Mouse (Mus musculus) lung, postnatal 10 days (tissue): Measurements from ENCODE around the gene Prkca.

Source experiments
- DNase-seq: peaks from one replicate; pipeline ENCODE4 v3.0.0; 2021

The Prkca gene

DNA sequence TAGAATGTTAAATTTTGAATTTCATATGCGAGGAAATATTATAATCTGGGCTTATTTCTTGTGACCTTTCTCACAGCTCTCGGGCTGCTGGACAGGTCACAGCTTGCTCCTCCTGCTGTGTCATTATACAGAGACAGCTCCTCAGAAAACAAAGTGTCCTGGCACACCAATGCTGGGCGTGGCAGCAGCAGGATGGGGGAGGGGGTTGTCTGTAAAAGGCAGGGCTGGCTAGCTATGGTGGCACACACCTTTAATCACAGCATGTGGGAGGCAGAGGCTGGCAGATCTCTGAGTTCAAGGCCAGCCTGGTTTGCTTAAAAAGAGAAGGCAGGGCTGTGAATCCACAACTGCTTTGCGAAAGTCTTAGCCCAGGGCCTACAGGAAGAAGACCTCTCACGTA is 360.5 kb downstream of the Prkca start:
- DNase-seq, result no peak

DNA sequence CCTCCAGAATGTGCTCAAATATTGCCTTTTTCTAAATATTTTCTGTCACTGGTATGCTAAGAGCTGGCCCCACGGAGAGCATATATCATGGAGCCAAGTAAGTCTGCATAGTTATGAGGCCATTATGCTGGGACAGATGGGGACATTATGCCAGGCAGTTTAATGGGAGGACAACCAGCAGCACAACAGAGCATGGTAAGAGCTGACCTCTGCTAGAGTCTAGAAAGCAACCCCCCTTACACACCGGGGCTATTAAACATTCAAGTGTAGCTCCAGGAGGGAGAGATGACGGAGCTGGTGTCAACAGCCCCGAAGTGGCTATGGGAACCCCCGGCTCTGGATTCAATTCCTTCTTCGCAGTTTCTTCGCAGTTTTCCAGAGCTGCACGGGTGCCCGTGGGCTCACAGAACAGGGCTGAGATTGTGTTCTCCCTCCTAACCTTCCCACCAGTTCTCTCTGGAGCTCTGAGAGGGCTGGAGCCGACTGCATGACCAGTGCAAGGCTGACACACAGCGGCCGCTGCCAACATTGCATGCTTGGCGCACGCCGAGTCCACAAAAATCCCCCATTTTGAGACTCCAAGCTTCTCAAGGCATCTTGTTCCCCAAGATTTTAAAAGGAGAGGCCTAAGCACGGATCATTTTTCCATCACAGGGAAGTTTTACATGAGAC is 361.4 kb downstream of the Prkca start:
- peak; percentile 71 for DNase-seq

DNA sequence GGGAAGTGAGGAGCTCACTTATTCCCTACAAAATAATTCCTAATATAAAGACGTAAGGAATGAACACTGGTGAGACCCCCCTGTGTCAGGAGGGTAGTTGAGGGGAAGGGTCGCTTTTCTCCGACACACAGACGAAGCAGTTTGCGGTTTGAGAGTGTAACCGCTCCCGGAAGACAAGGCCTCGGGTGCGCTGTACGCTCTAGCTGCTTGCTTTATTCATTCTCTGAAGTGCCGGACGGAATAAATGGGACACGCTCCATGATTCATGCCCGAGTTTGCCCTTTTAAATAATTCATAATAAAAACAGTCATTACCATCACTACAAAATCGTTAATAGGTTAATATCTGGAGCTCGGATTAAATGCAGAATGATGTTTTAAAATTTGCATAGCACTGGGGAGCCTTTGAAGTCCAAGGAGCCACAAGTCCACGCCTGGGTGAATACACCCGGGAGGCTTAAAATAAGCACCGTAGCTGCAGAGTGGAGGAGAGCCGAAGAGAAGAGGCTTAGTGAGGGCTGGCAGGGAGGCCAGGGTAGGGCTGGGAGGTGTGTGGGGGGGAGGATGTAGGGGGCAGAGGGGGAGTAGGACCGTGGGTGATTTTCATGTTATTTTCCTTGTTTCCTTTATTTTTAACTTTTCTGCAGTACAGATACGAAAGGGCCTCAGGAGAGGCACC is 364.1 kb downstream of the Prkca start:
- no peak for DNase-seq

DNA sequence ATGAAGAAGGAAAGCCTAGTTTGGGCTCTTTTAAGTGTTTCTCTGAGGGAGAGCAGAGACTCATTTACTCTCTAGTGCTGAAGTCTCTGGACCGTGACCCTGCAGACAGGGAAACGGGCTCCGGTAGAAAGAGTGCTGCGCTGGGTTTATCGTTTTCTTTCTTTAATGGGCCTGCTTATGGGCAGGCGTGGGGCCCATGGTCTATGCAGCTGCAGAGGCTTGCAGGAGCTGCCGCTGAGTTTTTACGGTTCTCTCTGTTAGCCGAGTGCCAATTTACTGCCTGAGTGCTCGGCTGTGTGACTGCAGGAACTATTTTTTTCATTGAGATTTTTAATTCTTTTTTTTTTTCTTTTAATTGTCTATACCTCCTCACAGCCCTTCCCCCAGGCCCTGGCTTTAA is 373.8 kb downstream of the Prkca start:
- DNase-seq, result no peak

DNA sequence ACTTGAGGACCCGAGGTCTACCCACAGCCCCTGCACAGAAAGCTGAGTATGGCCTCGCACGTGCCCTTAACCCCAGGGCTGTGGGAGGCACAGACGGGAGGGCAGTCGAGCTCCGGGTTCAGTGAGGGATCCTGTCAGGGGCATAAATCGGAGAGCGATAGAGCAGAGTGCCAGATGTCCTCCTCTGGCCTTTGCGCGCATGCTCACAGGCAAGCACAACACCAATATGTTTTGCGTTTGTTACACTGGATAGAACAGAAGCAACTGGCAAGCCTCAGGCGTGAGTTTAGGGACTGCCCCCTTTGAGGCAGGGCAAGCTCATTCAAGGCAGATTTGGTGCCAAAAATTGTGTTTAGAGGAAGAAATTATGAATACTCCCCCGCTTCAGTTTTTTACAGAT is 375.6 kb downstream of the Prkca start:
- DNase-seq, result peak; percentile 74

DNA sequence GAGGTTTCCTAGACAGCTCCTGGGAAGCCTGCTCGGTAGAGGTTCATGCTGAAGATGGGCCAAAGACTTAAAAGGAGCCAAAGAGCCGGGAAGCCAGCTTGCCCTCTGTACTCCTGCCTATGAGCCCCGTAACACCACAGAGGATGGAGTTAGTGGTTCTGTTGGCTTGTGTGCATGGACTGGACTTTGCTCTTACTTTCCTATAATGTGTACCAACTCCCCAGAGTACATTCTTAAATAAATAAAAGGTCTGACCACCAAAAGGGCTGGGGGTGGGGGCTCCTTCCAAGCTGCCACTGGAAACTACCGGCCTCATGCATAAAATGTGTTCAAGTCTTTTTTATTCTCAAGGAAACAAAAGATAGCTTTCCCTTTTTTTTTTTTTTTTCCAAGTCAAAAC is 377.5 kb downstream of the Prkca start:
- DNase-seq, result no peak

DNA sequence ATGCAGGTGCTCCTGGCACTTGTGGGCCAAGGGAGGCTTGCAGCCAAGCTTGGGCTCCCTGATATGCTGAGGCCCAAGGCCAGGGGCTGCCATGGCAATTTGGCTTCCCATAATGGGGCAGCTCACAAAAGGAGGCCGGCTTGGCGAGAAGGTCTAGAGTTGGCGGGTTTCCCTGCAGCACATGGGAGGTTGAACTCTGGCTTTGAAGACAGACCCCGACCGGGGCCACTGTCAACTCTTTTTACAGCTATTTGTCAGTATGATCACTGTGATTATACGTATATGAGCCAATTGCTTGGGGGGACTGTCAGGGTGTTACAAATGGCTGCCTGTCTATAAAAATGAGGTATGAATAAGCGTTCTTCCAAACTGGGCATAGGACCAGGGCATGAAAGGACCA is 378.3 kb downstream of the Prkca start:
- no peak for DNase-seq

DNA sequence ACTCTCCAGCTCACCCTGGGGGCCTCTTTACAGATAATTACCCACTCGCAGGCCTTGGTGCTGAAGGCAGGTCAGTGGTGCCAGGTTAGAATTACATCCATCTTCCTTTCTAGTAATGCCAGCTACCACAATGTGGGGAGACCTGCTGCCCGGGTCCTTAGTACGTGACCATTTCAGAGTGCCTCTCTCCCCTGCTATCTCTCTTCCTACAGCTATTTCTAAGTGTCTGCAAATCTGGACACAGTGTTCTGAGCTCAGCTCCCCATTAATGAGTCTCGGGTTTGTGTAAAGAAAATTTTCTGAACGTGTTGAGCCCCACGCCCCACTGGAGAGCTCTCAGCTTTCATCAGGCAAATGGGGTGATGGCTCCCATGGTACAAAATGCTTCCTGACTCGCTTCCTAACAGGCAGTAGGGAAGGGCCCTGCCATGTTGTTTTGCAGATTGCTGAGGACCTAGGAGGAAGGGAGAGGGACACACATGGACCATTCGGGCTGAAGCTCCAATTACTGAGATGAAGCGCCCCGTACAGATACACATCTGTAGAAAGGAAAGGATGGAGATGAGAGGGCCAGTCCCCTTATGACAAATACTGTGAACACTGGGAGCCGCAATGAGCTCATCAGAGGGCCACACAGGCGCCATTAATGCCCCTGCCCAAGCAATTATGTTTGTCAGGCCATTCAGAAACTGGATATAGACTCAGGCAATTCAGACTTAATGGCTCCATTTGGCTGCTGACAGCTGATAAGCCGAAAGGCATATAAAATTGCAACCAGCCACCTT is 386.0 kb downstream of the Prkca start:
- DNase-seq, result no peak

DNA sequence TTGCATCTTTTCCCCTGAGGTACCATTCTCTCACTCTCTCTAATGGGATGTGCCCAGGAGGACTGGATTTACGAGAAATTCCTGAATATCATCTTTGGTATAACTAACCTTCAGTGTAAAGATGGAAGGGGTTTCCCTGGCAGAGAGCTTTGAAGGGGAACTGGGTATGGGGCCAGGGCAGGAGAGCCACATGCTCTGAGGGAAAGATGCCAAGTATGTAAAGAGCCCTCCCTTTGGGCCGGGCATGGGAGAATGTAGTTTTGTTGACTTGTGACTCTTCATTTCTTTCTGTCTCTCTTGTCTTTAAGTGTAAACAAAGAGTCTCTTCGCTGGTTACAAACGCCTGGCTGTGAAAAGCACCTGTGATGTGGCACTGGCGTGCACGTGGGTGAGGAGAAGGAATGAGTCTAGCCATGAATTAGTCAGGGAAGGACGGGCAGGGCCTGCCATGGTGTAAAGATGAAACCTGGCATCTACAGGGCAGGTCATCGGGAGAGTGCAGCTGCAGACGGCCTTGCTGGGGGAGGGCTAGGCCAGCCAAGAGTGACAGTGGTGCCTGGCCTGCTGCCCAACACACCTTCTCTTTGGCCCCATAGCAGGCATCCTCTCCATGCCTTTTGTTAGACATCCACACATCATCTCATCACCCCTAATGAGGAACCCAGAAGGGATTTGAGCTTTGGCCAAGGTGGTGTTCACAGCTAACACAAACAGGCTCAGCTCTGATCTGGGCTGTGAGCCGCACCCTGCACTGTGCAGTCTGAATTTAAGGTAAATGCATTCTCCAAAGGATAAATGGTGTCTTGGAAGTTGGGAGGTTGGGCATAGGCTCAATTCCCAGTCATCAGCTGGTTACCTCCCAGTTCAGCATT is 388.3 kb downstream of the Prkca start:
- no peak for DNase-seq

DNA sequence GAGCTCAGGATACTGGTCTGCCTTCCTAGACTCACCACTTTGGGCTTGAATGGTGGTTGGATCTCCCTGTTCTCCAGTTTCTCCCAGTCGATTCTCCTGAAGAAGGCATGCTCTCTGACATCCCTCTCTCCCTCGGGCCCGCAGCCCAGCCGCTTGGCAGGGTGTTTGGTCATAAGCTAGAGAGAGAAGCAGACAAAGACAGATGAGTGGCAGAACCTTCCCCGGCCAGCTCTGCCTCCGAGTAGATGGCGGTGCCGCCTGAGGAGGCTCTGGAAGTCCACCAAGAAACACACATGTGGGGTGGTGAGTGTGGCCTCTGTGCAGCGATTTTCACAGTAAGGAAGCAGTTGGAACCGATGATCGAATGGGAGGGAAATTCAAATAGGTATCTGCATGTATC is 392.3 kb downstream of the Prkca start:
- DNase-seq, result no peak

DNA sequence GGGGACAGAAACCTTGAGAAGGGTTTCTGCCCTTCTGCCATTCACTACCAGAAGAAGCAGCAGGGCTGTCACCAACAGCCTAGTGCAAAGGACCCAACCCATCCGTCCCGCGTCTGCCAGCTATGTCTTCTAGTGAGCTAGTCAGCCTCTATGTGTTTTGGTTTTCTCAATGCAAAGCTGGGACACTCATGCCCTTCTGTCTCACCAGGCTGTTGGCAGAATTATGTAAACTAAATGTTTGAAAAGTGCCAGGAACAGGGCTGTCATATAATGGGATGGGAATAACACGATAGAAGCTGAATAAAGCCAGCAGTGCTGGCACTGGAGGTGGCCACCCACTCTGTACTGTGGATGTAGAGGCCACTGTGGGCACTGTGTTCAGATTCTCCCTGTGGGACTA is 393.1 kb downstream of the Prkca start:
- no peak for DNase-seq

DNA sequence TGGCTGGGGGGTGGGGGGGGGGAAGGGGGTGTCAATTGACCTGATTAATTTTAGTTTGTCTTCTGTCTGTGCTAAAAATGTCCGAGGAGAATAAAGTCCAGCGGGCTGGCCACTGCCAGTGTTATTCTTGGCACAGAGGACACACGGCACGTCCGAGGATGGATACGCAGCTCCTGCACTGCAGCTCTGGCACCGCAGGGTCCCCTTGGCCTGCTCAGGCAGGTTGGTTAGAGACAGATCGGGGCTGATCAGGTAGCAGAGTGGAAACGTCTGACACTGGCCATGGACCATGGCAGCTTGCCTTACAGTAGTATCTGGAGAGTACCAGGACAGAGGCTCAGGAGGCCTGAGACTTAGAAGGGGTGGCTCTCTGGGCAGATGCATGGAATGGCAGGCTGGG is 393.5 kb downstream of the Prkca start:
- DNase-seq, result no peak

DNA sequence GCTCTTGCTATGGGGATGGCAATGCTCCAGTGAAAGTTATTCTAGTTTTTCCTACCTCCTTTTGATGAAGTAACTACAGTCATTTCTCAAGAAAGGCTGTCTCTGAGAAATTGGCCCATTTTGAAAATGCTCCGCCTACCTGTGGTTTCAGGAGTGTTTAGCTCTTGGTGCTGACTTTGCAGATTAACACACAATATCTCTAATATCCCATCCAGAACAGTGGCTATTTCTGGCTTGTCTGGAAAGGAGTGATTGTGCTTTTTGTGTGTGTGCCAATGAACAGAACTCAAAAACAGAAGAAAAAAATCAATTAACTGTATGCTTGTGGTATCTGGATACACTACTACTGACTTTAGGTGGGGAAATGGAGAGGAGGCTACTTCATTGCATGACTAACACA is 395.8 kb downstream of the Prkca start:
- no peak for DNase-seq

DNA sequence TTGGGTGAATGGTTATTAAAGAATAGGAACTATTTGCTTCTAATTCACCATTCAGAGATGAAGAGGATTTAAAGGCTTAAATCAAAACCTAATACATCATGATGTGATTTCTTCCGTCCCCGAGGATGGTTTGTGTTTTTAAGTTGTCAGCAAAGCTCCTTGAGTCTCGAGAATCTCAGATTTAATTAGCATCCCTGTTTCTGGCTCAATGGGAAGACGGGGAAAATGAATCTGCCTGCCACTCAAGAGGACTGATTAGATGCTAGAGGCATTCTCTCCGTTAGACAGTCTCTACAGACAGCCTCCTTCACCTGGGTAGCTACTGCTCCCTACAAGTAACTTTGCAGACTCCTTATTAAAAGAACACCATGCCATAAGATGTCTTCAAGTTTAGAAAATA is 396.9 kb downstream of the Prkca start:
- DNase-seq, result no peak

DNA sequence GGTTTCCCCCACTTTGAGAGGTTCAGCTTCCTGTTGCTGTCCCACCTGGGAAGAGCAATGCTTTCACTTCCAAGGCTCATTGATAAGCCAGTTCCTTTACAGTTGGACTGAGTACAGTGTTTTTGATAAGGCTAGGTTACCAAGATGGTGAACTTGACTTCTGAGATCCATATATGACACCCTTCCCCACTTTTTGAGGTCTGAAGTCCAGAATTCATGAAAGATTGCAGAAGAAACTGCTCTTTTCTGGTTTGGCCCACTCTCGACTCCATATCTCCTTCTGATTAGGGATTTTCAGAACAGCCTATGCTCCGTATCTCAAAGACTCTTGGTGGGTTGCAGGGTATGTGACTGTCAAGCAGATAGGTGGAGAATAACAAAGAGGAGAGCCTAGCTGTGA is 406.8 kb downstream of the Prkca start:
- DNase-seq, result no peak

DNA sequence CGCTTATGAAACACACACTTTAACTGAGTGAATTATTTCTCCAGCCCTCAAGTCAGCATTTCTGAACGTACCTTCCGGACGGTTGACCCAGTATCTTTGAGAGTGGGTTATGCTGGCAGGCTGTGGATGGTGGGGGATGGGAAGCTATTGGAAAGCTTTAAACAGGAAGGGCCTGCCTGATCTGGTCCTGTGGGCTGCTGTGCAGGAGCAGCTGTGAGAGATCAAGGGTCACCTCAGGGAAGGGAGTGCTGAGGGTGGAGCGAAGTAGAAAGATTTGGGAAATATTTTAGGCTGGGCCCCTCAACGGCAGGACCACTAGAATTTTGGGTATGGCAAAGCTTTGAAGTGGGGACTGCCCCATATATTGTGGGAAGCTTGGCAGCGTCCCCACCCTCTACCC is 412.0 kb downstream of the Prkca start:
- peak; percentile 57 for DNase-seq

DNA sequence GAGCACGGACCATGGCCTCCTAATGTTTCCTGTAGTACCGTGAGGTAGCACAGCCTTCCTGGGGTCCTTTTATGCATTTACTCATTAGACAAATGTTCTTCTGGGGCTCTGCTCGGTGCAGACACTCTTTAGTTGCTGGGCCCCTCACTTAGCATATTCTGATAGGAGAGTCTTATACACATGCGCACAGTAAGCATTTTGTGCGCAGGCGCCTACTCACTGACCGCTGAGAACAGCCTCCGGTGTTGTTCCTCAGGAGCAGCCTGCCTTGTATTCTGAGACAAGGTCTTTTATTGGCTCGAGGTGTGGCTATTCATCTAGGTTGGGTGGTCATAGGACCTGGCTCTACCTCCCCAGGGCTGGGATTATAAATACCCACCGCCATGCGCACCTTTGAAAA is 412.4 kb downstream of the Prkca start:
- no peak for DNase-seq

DNA sequence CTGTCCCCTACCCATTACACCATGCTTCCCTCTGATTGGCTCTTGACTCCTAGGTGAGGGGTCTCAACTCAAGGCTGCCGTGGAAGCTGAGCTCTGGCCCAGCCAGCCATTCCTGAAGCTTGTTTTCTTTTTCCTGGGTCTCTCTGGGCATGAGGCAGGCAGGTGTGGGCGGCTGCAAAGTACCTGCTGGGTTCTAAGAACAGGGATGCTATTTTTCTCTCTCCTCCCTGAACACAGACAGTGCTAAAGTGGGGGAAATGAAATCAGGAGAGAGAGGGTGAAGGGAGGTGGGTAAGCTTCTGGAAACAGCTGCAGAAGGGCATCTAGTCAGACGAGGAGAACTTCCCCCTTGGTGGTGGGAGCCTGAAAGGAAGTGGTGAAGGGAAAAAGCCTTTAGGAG is 414.0 kb downstream of the Prkca start:
- DNase-seq, result no peak

DNA sequence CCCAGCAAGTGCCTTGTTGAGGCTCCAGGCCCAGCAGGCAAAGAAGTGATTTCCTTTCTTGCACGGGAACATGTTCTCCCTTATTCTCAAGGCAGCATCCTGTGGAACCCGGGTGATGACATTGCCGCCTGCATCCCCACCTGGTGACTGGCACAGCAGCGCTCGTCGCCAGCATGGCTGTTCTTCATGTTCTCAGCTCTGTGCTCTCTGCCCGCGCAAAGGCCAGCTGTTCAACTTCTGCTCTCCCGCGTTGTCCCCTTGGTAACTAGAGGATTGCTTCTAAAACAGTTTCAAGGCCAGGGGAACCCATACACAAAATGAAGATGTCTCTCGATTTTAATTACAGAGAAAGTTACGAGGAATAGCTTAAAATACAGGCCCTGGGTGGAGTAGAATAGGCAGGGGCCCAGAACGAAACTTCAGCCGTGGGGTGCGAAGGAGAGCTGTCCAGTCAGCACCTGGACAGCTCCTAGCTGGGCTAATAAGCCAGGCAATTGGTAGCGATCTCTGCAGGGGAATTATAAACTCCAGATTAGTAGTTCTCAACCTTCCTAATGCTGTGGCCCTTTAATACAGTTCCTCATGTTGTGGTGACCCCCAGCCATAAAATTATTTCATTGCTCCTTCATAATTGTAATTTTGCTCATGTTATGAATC is 423.7 kb downstream of the Prkca start:
- DNase-seq, result peak; percentile 24

DNA sequence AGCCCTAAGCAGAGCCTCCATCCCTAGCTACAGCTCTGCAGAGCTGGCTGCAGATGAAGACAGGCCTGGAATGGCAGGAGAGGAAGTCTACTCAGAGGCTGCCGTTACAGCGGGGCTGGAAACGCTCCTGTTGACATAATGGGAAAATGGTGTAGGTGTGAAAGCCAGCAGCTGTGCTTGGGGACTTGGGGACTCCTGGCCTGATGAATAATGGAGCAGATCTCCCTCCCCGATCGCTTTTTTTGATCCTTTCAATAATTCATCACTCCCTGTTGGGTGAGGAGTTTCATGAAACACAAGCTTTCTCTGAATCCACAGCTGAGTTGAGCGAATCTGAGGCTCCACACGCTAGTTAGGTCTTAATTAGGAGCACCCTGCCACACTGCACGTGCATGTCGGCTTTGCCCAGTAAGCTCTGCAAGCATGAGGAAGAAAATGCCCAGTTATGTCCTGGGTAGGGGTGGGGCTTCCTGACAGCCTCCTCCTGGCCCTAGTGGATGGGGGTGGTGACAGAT is 425.9 kb downstream of the Prkca start:
- no peak for DNase-seq

DNA sequence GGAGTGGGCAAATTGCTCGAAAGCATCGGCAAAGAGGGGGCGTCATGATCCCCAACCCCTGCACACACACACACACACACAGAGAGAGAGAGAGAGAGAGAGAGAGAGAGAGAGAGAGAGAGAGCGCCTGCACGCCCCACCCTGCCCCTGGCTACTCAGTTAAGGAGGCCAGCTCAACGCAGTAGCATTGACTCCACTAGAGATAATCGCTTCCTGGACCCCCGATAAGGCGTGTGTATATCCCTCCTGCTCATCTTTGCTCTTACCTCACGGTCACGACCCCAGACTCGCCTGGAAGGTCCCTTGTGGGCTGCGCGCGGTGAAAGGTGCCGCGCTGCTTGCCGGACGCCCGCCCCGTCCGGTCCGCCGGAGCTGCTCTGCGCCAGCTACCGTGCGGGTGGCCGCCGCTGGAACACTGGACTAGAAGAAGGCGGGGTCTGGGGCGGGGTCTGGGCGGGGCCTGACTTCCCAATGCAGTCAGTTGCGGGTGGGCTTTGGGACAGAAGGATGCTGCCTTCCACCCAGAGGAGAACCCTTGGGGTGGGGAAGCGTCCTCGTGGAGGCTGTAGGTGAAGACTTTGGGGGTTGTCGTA is 429.0 kb downstream of the Prkca start, which contains the start of gene Cacng5:
Cacng5 (minus strand) TSS at position 422 of the 593 bp plus-strand sequence.
- no peak for DNase-seq

DNA sequence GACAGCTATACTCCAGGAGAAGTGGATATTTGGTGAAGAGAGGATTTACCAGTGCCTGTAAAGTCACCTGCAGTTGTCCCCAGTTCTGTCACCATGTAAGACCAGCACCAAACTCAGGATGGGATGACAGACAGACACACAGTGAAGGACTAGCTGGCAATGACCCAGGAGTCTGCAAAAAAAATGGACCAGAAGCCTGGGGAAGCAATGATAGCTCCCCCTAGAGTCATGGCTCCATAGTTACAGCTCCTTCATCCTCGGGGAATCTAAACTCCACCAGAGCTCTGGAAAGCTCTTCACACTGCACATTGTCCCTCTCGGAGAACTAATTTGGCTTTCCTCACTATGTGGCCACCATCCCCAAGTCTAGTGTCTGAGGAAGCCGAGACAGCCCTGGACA is 430.4 kb downstream of the Prkca start:
- DNase-seq, result peak; percentile 14
